12 mouse cellular contexts compared by ENCODE assay signal in genomic region chr10:126520973-126521372, GRCm38 (mm10).
DNase-seq lines count a peak whose midpoint lies in the region; ATAC-seq and TF ChIP-seq lines count a peak whose summit lies in the region.
"Had no signal": no experiment of that assay in that cellular context is flagged by ENCODE, and none has a peak within 500 bp of the region (broad histone marks: within the 10 kb centered on the region; RNA-seq: fewer than 3 reads in every experiment).

No protein-coding gene starts in this region.

- 0 out of 2 replicates have a peak, but pooled peaks cover 4% of the 10 kb centered on the region for H3K4me1 ChIP-seq in hindbrain, postnatal 0 days (ENCODE audit: insufficient read depth, low read length)
- H3K4me1 ChIP-seq: heart, embryonic 12.5 days; liver, embryonic 13.5 days had no signal

- H3K9me3 ChIP-seq in hindbrain, postnatal 0 days (ENCODE audit: low read length): no peaks in the 10 kb centered on the region
- H3K9me3 ChIP-seq: heart, embryonic 12.5 days; liver, embryonic 13.5 days; neural tube, embryonic 12.5 days had no signal

- WGBS in hindbrain, postnatal 0 days: 44% methylated on average over 9 of the region's 9 CpGs

- no peak for TF ChIP-seq CTCF in hindbrain, postnatal 0 days (IDR thresholded peaks at IDR 0.05; ENCODE audit: low read depth)

- H3K27ac ChIP-seq in hindbrain, postnatal 0 days: no peak overlapping the region
- H3K27ac ChIP-seq: liver, embryonic 13.5 days; neural tube, embryonic 12.5 days had no signal

- no peak overlapping the region for H3K9ac ChIP-seq in hindbrain, postnatal 0 days (replicated peaks; ENCODE audit: low read length)
- H3K9ac ChIP-seq: heart, embryonic 12.5 days; liver, embryonic 13.5 days; neural tube, embryonic 12.5 days had no signal

- H3K27me3 ChIP-seq in hindbrain, postnatal 0 days (ENCODE audit: insufficient read depth, low read length): no peaks in the 10 kb centered on the region
- H3K27me3 ChIP-seq: heart, embryonic 12.5 days; liver, embryonic 13.5 days; neural tube, embryonic 12.5 days had no signal

- peak; percentile 80 for ATAC-seq in hindbrain, postnatal 0 days
- ATAC-seq: activated CD4-positive, CD25-positive, alpha-beta regulatory T cell, adult 4 months had no signal

- H3K4me2 ChIP-seq in hindbrain, postnatal 0 days (ENCODE audit: low read depth, low read length): no peak overlapping the region
- H3K4me2 ChIP-seq: heart, embryonic 12.5 days; liver, embryonic 13.5 days; neural tube, embryonic 12.5 days had no signal

- H3K4me3 ChIP-seq in hindbrain, postnatal 0 days (ENCODE audit: low read length): no peak overlapping the region
- H3K4me3 ChIP-seq: heart, embryonic 12.5 days; liver, embryonic 13.5 days; neural tube, embryonic 12.5 days had no signal

- peak; percentile 12 to 33 for DNase-seq in kidney, postnatal 4 days
- DNase-seq in kidney, adult 9 months: no peak
- peak; percentile 72 to 81 for DNase-seq in cerebellum, adult 18-20 months
- peak; percentile 55 for DNase-seq in embryo, embryonic 10 days (ENCODE audit: low spot score)
- peak; percentile 74 for DNase-seq in hindbrain, postnatal 0 days (ENCODE audit: low spot score)
- DNase-seq in heart, adult 8-10 months (ENCODE audit: low spot score): no peak
- DNase-seq in layer of hippocampus, postnatal 36 days: no peak
- DNase-seq: liver, embryonic 13.5 days; lung, postnatal 36 days had no signal

- no peaks in the 10 kb centered on the region for H3K36me3 ChIP-seq in hindbrain, postnatal 0 days (ENCODE audit: insufficient read depth, low read length)
- H3K36me3 ChIP-seq: heart, embryonic 12.5 days; liver, embryonic 13.5 days; neural tube, embryonic 12.5 days had no signal

Comparison
In these comparisons a context has a peak if more than half of its experiments do, and no peak if none do; other contexts are left out.
1. DNase-seq: peak in kidney, postnatal 4 days (2 of 2), cerebellum, adult 18-20 months (2 of 2), embryo, embryonic 10 days (single experiment) and hindbrain, postnatal 0 days (single experiment); none in kidney, adult 9 months (single experiment), heart, adult 8-10 months (single experiment) and layer of hippocampus, postnatal 36 days (0 of 2).